Mouse (Mus musculus) right cerebral cortex, adult 2 months (tissue): ENCODE measurements around the gene Rab8a.

ENCODE experiments used
- DNase-seq, 2 experiments: peaks; one replicate each; pipeline ENCODE4 v3.0.0; 2021 to 2022; ENCODE audit warnings: low spot score in 2 of 2

The Rab8a gene

DNA sequence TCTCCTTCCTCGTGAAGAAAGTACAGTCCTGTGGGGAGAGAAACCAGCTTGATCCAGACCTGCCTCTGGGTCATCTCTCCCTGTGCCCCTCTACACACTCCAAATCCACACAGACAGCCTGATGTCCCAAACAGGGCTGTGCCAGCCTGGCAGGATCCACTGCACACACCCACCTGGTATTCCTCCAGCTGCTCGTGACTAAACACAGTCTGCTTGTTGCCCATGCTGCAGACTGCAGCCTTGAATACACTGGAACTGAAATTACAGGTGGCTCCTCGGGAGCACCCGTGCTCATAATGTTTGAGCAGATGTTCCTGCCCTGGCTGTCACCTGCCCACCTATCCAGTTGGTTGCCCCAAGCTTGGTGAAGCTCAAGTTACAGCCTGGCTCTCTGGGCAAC is 51.8 kb downstream of the Rab8a start, which contains the start of gene Cib3:
TSS of gene Cib3 (minus strand) at position 87 of the 400 bp plus-strand sequence.
- DNase-seq = peak; percentile 18 to 19

DNA sequence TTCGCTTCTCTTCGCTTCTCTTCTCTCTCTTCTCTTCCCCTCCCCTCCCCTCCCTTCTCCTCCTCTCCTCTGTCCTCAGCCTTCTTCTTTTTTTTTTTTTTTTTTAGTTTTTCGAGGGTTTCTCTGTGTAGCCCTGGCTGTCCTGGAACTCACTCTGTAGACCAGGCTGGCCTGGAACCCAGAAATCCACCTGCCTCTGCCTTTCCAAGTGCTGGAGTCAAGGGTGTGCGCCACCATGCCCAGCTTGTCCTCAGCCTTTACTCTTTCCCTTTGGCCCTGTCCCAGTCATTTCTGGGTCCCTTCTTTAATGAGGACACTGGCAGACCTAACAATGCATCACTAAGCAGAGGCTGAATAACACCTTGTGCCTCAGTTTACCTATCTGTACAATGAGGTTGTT is 52.5 kb downstream of the Rab8a start, which contains the start of gene Gm11034:
TSS of gene Gm11034 (minus strand) at position 101 of the 400 bp plus-strand sequence.
- DNase-seq = no peak

GRCm38 (mm10) chr8:72215060-72215459 is 54.1 kb downstream of the Rab8a start:
- DNase-seq = no peak

- no peak for DNase-seq
Measured at GRCm38 (mm10) chr8:72215871-72216270, 54.9 kb downstream of the Rab8a start.

DNA sequence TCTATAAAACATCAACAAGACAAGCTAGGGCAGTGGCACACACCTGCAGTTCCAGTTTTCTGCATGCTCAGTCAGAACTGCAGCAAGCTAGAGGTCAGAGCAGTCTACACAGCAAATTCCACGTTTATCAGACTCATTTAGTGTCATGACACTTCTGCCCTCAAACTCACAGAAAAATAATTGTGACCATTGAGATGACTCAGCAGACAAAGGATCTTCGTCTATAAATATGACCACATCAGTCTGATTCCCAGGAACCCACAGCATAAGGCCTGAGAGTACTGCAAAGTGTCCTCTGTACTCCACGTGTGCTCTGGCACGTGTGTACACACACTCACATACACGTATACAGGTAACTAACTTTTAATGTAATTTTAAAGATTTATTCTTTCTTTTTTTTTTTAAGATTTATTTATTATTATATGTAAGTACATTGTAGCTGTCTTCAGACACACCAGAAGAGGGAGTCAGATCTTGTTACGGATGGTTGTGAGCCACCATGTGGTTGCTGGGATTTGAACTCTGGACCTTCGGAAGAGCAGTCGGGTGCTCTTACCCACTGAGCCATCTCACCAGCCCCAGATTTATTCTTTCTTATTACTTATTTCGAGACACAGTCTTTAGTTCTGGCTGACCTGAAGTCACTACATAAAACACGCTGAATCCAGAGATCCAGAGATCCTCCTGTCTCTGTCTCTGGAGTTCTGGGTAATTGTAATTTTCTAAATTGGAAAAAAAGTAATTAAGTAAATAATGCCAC is 58.0 kb downstream of the Rab8a start:
- no peak for DNase-seq

GRCm38 (mm10) chr8:72219541-72220363 is 58.8 kb downstream of the Rab8a start, which contains the start of gene Fam32a:
Fam32a (plus strand) TSS chr8:72219730.
- peak; percentile 88 to 90 for DNase-seq

DNA sequence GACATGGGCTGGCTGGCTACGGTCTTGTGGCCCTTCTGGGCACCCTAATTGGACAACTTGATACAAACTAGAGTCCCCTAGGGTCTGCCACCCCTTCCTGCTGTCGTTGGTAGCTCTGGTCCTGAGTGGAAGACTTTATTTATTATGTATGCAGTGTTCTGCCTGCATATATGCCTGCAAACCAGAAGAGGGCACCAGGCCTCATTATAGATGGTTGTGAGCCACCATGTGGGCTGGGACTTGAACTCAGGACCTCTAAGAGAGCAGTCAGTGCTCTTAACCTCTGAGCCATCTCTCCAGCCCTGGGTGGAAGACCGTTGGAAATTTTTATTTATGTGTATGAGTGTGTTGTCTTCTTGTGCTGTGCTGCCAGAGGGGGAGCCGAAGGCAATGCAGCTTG is 59.8 kb downstream of the Rab8a start:
- no peak for DNase-seq

GRCm38 (mm10) chr8:72222656-72223055 is 61.7 kb downstream of the Rab8a start:
- no peak for DNase-seq
